Mouse (Mus musculus): ENCODE measurements at regions not wholly inside any gene's neighbourhood (a gene's known extent, or its start where the extent isn't known, plus 50 kb on each side); places are given as distances from the start of the nearest gene placed in this dataset.

- DNase-seq (ENCODE audit: extremely low spot score in 1 of 2, low spot score in 2 of 2): no peak
- intact Hi-C loops (cut with DNase I): loop anchor here (5.0 kb wide), 1 partner anchor 1183 kb away; no protein-coding TSS in a partner anchor
These were observed 57.3 kb upstream of the Eda2r start for GRCm38 (mm10) chrX:97434327-97434726.

GRCm38 (mm10) chrX:97431391-97431803 is 54.4 kb upstream of the Eda2r start:
- peak; percentile 17 to 34 for DNase-seq (ENCODE audit: extremely low spot score in 1 of 2, low spot score in 2 of 2)
- intact Hi-C loops (cut with DNase I): loop anchor here (5.0 kb wide), 1 partner anchor 1186 kb away; no protein-coding TSS in a partner anchor

Data from left cerebral cortex, postnatal 10 days (tissue).